Mouse (Mus musculus) limb, embryonic 15.5 days (tissue): Measurements from ENCODE around the gene Rundc1. TPM values are rescaled to one million over a fixed set of nuclear protein-coding genes. Genes with fewer than 3 reads are reported as not detected.
"Not testable (repeated sequence)": the region's sequence is repeated elsewhere in the genome, so short reads cannot be mapped to it uniquely, and the experiment has no call there.

Experiments
- ATAC-seq: fragments of 200-750 bp; cut with Nextera tagmentation; 2 replicates; pipeline ENCODE4 v1.8.0; 2017; ENCODE audit warnings: low read depth, moderate TSS enrichment; ENCODE audit not compliant: insufficient number of reproducible peaks, low FRiP score, low TSS enrichment
- H3K27ac ChIP-seq: fragments of 300-500 bp; sonication (generic); 2 replicates; pipeline ENCODE4 v1.5.1; 2015; ENCODE audit warnings: moderate library complexity, mild to moderate bottlenecking, inconsistent platforms
- H3K27me3 ChIP-seq: fragments of 300-500 bp; sonication (generic); 2 replicates; pipeline ENCODE4 v1.6.1; 2015; ENCODE audit warnings: inconsistent platforms
- H3K36me3 ChIP-seq: fragments of 300-500 bp; sonication (generic); 2 replicates; pipeline ENCODE4 v1.6.1; 2015; ENCODE audit warnings: inconsistent platforms
- H3K4me1 ChIP-seq: fragments of 300-500 bp; sonication (generic); 2 replicates; pipeline ENCODE4 v1.6.1; 2015; ENCODE audit warnings: inconsistent platforms
- H3K4me2 ChIP-seq: fragments of 300-500 bp; sonication (generic); 2 replicates; pipeline ENCODE4 v1.6.1; 2015; ENCODE audit warnings: mild to moderate bottlenecking, inconsistent platforms
- H3K4me3 ChIP-seq: fragments of 300-500 bp; sonication (generic); 2 replicates; pipeline ENCODE4 v1.5.1; 2015; ENCODE audit warnings: mild to moderate bottlenecking, inconsistent platforms
- H3K9ac ChIP-seq: fragments of 300-500 bp; sonication (generic); 2 replicates; pipeline ENCODE4 v1.6.1; 2015; ENCODE audit warnings: inconsistent platforms
- H3K9me3 ChIP-seq: fragments of 300-500 bp; sonication (generic); 2 replicates; pipeline ENCODE4 v1.6.1; 2016; ENCODE audit warnings: inconsistent platforms
- WGBS: fragments of 180-500 bp; shearing (Covaris S2); methylation state at CpG from one replicate; pipeline ENCODE4 v1.1.7; 2015; 5-methylcytosine and 5-hydroxymethylcytosine counted together
- polyA plus RNA-seq: library from polyadenylated mRNA; unstranded; fragments of >200 nt; fragmentation: Nextera tagmentation; extraction: Ambion mirVana; gene quantifications from 2 replicates; pipeline ENCODE4 v1.2.1, GENCODE M21; 2015

The Rundc1 gene
- polyA plus RNA-seq, 1 experiment from 2014 or later: 19.3 TPM

DNA sequence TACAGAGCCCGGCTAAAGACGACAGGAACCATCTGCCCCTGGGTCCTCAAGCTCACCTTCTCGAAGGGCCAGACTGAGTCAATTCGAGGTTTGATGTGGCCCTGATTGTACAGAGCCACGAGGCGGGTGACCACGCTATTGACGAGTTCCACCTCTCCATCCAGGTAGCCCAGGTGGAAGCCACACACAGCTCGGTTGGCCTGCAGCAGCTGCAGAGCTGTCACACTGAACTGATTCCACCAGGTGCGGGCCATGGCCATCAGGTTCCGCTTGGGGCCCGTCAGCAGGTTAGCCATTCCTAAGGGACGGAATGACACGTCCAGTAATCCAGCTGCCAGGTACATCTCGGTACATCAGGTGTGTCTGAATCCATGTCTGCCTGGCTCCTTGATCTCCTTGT is 35.4 kb downstream of the Rundc1 start:
- no peak overlapping the region for H3K27ac ChIP-seq
- no peak for ATAC-seq
- H3K9me3 ChIP-seq: no peaks in the 10 kb centered on the region
- H3K27me3 ChIP-seq: no peaks in the 10 kb centered on the region
- H3K36me3 ChIP-seq: peaks cover 61% of the 10 kb centered on the region
- H3K9ac ChIP-seq: no peak overlapping the region
- no peak overlapping the region for H3K4me2 ChIP-seq
- H3K4me3 ChIP-seq: no peak overlapping the region
- peaks cover 30% of the 10 kb centered on the region for H3K4me1 ChIP-seq
- WGBS: 85% methylated on average over 15 of the region's 15 CpGs

- H3K9me3 ChIP-seq: no peaks in the 10 kb centered on the region
- peaks cover 40% of the 10 kb centered on the region for H3K4me1 ChIP-seq
- no peak overlapping the region for H3K4me2 ChIP-seq
- no peak overlapping the region for H3K4me3 ChIP-seq
- no peak for ATAC-seq
- no peak overlapping the region for H3K9ac ChIP-seq
- H3K36me3 ChIP-seq: peaks cover 51% of the 10 kb centered on the region
- 87% methylated on average over 14 of the region's 14 CpGs for WGBS
- no peak overlapping the region for H3K27ac ChIP-seq
- no peaks in the 10 kb centered on the region for H3K27me3 ChIP-seq
Measured at GRCm38 (mm10) chr11:101462141-101462540, 37.3 kb downstream of the Rundc1 start.

DNA sequence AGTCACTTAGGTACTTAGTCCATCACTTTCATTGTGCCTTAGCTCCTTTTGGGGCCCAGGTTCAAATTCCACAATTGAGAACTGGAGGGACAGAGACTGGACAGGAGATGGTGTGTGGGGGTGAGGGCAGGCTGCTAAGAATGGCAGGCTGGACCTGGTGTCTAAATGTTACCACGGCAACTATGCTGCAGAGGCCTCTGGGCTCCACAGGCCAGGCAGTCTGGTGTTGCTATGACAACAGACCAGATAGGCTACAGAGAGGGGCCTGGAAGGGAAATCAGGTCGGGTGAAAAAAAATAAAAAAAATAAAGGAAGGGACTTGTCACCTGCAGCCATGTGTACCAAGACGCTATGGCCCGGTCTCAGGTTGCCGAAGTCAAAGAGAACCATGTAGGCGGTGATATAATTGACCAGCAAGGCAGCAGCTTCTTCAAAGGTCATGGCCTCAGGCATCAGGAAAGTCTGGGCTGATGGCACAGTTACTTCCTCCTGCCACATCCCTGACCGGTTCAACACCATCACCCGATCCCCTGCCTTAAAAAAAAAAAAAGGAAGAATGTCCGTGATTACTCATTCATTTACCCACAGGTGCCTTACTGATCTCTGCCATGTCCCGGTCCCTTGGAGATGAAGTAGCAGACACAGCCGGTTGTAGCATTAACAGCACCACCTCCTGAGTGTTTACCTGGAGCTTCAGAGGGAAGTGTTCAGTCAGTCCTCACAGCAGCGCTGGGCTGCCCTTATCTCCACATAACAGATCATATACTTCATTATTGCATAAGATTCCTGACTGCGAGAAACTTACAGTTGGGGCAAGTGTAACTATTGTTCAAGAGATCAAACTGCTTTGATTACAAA is 37.9 kb downstream of the Rundc1 start:
- ATAC-seq: no peak
- H3K4me3 ChIP-seq: no peak overlapping the region
- WGBS: 38% methylated on average over 13 of the region's 13 CpGs
- no peaks in the 10 kb centered on the region for H3K9me3 ChIP-seq
- H3K27ac ChIP-seq: no peak overlapping the region
- peaks cover 47% of the 10 kb centered on the region for H3K4me1 ChIP-seq
- peaks cover 45% of the 10 kb centered on the region for H3K36me3 ChIP-seq
- H3K27me3 ChIP-seq: no peaks in the 10 kb centered on the region
- H3K9ac ChIP-seq: no peak overlapping the region
- no peak overlapping the region for H3K4me2 ChIP-seq

- H3K9ac ChIP-seq: peak within 1 kb of the TSS; percentile 70
- 0 out of 2 replicates have a peak, but pooled peaks have one; percentile 0 for ATAC-seq
- 7% methylated on average over 12 of the region's 12 CpGs for WGBS
- H3K27me3 ChIP-seq: no peaks in the 10 kb centered on the region
- peak within 1 kb of the TSS; percentile 90 for H3K4me2 ChIP-seq
- peaks cover 51% of the 10 kb centered on the region for H3K4me1 ChIP-seq
- peak within 1 kb of the TSS; percentile 91 for H3K27ac ChIP-seq
- H3K9me3 ChIP-seq: no peaks in the 10 kb centered on the region
- H3K4me3 ChIP-seq: peak within 1 kb of the TSS; percentile 92
- peaks cover 31% of the 10 kb centered on the region for H3K36me3 ChIP-seq
Measured at GRCm38 (mm10) chr11:101464211-101465100, 39.6 kb downstream of the Rundc1 start, which contains the start of gene Rnd2. Gene Rnd2, plus strand, starts transcription at chr11:101464999.

GRCm38 (mm10) chr11:101465101-101465868 is 40.4 kb downstream of the Rundc1 start:
- peaks cover 51% of the 10 kb centered on the region for H3K4me1 ChIP-seq

DNA sequence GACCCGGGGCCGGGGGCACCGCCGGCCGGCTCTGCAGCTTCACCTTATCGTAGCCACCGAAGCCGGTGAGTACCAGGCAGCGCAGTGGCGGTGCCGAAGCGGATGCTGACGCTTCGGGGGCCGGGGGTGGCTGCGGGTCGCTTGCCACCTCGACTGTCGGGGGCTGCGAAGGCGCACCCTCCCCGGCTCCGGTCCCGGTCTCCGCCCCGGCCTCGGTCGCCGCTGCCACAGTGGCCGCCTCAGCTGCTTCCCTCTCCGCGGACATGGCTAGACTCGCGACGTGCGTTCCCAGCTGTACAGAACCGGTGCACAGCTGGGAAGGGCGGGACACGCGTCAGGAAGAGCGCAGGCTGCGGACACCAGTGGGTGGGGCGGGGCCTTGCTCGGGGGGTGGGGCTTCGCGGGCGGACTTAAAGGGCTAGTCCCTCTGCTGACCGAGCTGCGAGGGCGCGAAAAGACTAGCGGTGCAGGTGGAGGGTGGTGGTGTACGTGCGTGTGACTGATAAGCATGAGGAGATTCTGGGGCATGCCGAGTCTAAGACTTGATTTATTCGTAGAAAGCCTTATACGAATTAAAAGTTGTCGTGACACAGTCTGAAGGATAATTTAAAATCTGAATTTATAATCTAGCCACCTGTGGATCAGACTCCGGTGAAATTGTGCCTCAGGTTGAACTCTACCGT is 41.1 kb downstream of the Rundc1 start, which contains the start of gene Vat1:
TSS of gene Vat1 (minus strand) at position 362 of the 683 bp plus-strand sequence.
- Histone ChIP-seq H3K27me3 (no peaks in the 10 kb centered on the region), H3K36me3 (peaks cover 16% of the 10 kb centered on the region), H3K4me2 (peak within 1 kb of the TSS; percentile 90), H3K9me3 (no peaks in the 10 kb centered on the region), H3K27ac (peak within 1 kb of the TSS; percentile 91), H3K4me1 (peaks cover 51% of the 10 kb centered on the region), H3K4me3 (peak within 1 kb of the TSS; percentile 92), H3K9ac (peak within 1 kb of the TSS; percentile 70)
- WGBS: 1% methylated on average over 58 of the region's 60 CpGs
- ATAC-seq: peak; percentile 59

More at GRCm38 (mm10) chr11:101465101-101465868, 40.4 kb downstream of the Rundc1 start:
- Histone ChIP-seq H3K36me3 (peaks cover 22% of the 10 kb centered on the region), H3K4me2 (peak overlapping the region; percentile 90), H3K27ac (peak overlapping the region; percentile 91), H3K27me3 (no peaks in the 10 kb centered on the region), H3K9me3 (no peaks in the 10 kb centered on the region), H3K4me3 (peak overlapping the region; percentile 92), H3K9ac (peak overlapping the region; percentile 70)
- 1% methylated on average over 51 of the region's 51 CpGs for WGBS
- ATAC-seq: peak; percentile 55; the same call in 1 of the 2 replicates

DNA sequence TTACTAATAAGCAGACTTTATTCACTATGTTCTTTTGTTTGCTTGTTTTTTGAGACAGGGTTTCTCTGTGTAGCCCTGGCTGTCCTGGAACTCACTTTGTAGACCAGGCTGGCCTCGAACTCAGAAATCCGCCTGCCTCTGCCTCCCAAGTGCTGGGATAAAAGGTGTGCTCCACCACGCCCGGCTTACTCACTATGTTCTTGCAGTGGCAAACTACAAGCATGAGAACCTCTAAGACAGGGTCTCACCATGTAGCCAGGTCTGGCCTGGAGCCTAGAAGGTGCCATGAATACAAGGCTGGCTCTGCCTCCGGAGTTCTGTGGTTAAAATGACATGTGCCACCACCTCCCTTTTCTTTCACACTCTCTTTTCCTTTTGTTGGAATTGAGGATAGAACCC is 41.7 kb downstream of the Rundc1 start:
- Histone ChIP-seq H3K4me3 (peak overlapping the region; percentile 92), H3K4me2 (peak overlapping the region; percentile 90), H3K4me1 (peaks cover 51% of the 10 kb centered on the region), H3K36me3 (peaks cover 11% of the 10 kb centered on the region)
- not testable (repeated sequence) for H3K9ac ChIP-seq, ATAC-seq, H3K9me3 ChIP-seq, H3K27ac ChIP-seq, H3K27me3 ChIP-seq
- 50% methylated on average over 5 of the region's 5 CpGs for WGBS

DNA sequence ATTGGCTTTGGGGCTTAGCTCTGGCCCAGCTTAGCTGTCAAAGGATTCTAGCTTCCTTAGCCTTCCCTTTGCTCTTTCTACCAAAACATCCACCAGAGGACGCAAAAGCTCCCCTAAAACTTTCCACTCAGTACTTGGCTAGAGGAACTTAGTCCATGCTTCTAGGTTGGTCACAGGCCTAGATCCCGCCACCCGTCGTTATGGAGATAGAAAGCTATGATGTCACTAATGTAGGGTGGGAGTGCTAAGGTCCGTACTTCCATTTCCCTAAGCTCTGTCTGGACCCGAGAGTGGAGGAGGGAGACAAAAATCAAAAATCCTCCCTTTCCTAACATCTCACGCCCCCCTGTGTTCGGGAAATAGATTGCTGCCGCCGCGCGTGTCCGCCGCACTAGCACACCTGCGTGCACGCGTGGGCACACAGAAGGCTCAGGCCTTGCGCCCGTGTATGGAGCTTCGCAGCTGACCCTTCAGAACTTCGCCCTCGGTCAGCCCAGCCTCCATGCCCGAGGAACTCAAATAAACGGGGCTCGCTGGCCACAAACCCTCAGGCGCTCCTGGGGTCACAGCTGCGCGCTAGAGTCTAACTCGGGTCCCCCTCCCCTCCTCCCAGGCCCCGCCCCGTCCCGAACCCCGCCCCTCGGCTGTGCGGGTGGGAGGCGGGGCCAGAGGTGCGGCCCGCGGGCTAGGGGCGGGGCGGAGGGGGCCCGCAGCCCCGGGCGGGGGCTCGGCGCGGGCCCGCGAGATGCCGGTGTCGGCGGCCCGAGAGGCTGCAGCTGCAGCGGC is 42.8 kb downstream of the Rundc1 start:
- ATAC-seq: peak; percentile 68
- Histone ChIP-seq H3K9ac (peak overlapping the region; percentile 56), H3K9me3 (no peaks in the 10 kb centered on the region), H3K27me3 (no peaks in the 10 kb centered on the region), H3K4me3 (peak overlapping the region; percentile 75), H3K4me1 (peaks cover 49% of the 10 kb centered on the region), H3K4me2 (peak overlapping the region; percentile 95), H3K27ac (peak overlapping the region; percentile 47), H3K36me3 (no peaks in the 10 kb centered on the region)
- 1% methylated on average over 49 of the region's 54 CpGs for WGBS

GRCm38 (mm10) chr11:101468263-101468688 is 43.4 kb downstream of the Rundc1 start:
- no peaks in the 10 kb centered on the region for H3K27me3 ChIP-seq
- no peaks in the 10 kb centered on the region for H3K36me3 ChIP-seq
- under 1% methylated on average over 29 of the region's 31 CpGs for WGBS
- 0 out of 2 replicates have a peak, but pooled peaks have one; percentile 0 for ATAC-seq
- H3K9me3 ChIP-seq: no peaks in the 10 kb centered on the region
- peaks cover 45% of the 10 kb centered on the region for H3K4me1 ChIP-seq
- peak overlapping the region; percentile 47 for H3K27ac ChIP-seq
- peak overlapping the region; percentile 95 for H3K4me2 ChIP-seq
- peak overlapping the region; percentile 56 for H3K9ac ChIP-seq
- H3K4me3 ChIP-seq: peak overlapping the region; percentile 75

DNA sequence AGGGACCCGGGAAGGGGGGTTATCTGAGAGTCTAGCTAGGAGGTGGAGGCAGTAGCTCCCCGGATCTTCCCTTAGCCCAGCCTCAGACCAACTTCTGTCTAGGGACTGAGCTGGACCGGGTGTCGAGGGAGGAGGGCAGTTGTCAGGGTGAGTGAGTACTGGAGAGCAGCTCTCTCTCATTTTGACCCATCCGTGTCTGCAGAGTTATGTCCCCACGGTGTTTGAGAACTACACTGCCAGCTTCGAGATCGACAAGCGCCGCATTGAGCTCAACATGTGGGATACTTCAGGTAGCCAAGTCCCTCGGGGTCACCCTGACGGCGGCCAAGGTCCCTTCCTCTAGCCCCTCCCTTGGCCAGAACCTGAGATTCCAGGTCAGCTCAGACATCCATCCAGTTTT is 43.8 kb downstream of the Rundc1 start:
- no peak for ATAC-seq
- Histone ChIP-seq H3K27ac (no peak overlapping the region), H3K4me1 (peaks cover 41% of the 10 kb centered on the region), H3K4me2 (peak overlapping the region; percentile 95), H3K9me3 (no peaks in the 10 kb centered on the region), H3K4me3 (peak overlapping the region; percentile 75), H3K9ac (peak overlapping the region; percentile 56; the same call in 1 of the 2 replicates), H3K36me3 (no peaks in the 10 kb centered on the region), H3K27me3 (no peaks in the 10 kb centered on the region)
- WGBS: 7% methylated on average over 13 of the region's 13 CpGs
